Mouse (Mus musculus) lung, adult 2 months (tissue): Measurements from ENCODE around the gene Syn2.

Experiments
- CTCF ChIP-seq: fragments of 200-500 bp; IDR thresholded peaks from 2 replicates; pipeline ENCODE4 v1.5.1; 2011; ENCODE audit warnings: mild to moderate bottlenecking, low read length, control low read depth; ENCODE audit not compliant: insufficient read depth
- POLR2A ChIP-seq: fragments of 200-500 bp; IDR thresholded peaks from 2 replicates; pipeline ENCODE4 v1.6.1; 2011; ENCODE audit warnings: low read depth, mild to moderate bottlenecking, control low read depth, low read length, borderline replicate concordance; ENCODE audit errors: extremely low read depth

GRCm38 (mm10) chr6:115244222-115244621, 109.5 kb downstream of the Syn2 start:
- TF ChIP-seq POLR2A: no peak
- no peak for TF ChIP-seq CTCF
